8 mouse cellular contexts compared by ENCODE assay signal in the genomic region with DNA sequence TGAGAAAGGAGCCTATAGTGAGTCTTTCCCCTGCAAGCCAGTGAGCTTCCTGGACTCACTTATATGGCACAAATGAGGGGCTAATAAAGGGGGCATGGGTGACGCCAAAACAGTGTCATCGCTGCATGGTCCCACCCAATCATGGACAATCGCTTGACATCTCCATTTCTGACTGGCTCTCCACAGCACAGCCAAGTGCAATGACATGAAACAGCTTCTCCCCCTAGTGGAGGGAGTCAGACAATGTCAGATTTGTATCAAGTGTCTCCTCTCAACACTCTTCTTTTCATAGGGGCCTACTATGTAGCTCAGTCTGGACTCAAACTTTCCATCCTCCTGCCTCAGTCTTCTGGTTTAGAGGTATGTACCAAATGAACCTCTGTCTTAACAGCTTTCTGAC. TPM values are rescaled to one million over a fixed set of nuclear protein-coding genes. Genes with fewer than 3 reads are reported as not detected.
A peak's percentile ranks its signal among the peaks of the same experiment; 100 is the strongest.
DNase-seq lines count a peak whose midpoint lies in the region; ATAC-seq and TF ChIP-seq lines count a peak whose summit lies in the region.

No protein-coding gene starts in this region.

- peaks cover 52% of the 10 kb centered on the region for H3K36me3 ChIP-seq in kidney, embryonic 14.5 days (ENCODE audit: control insufficient read depth, insufficient read depth, low read length)
- no peaks in the 10 kb centered on the region; the same call in 1 of the 2 replicates for H3K36me3 ChIP-seq in lung, postnatal 0 days (ENCODE audit: insufficient read depth, low read length)

- no peaks in the 10 kb centered on the region for H3K9me3 ChIP-seq in kidney, embryonic 14.5 days (ENCODE audit: control insufficient read depth, low read length)
- no peaks in the 10 kb centered on the region for H3K9me3 ChIP-seq in lung, postnatal 0 days (ENCODE audit: low read length)

- TF ChIP-seq CTCF in cerebellum, adult 2 months (IDR thresholded peaks at IDR 0.05; ENCODE audit: borderline replicate concordance, insufficient read depth, low read depth, low read length): peak; percentile 47; the same call in 1 of the 2 replicates
- peak; percentile 94 for TF ChIP-seq CTCF in lung, postnatal 0 days (IDR thresholded peaks at IDR 0.05)

- no peak overlapping the region for H3K9ac ChIP-seq in kidney, embryonic 14.5 days (ENCODE audit: low read depth, low read length)
- no peak overlapping the region for H3K9ac ChIP-seq in lung, postnatal 0 days (replicated peaks; ENCODE audit: low read depth)

- peak; percentile 57; the same call in 1 of the 2 replicates for ATAC-seq in kidney, embryonic 14.5 days (ENCODE audit: low FRiP score, low TSS enrichment)
- peak; percentile 62 for ATAC-seq in lung, postnatal 0 days

- H3K4me2 ChIP-seq in kidney, embryonic 14.5 days (replicated peaks; ENCODE audit: low read depth, low read length): no peak overlapping the region
- H3K4me2 ChIP-seq in lung, postnatal 0 days (replicated peaks; ENCODE audit: low read depth, low read length): no peak overlapping the region

- H3K4me1 ChIP-seq in cerebellum, adult 2 months (ENCODE audit: control insufficient read depth, insufficient read depth, low read length): no peaks in the 10 kb centered on the region
- no peaks in the 10 kb centered on the region for H3K4me1 ChIP-seq in kidney, embryonic 14.5 days (ENCODE audit: control insufficient read depth, insufficient read depth, low read length)
- H3K4me1 ChIP-seq in lung, postnatal 0 days (ENCODE audit: insufficient read depth, low read depth, low read length): no peaks in the 10 kb centered on the region

- no peak overlapping the region for H3K4me3 ChIP-seq in cerebellum, adult 2 months (replicated peaks; ENCODE audit: insufficient read depth, low read depth, low read length)
- no peak overlapping the region for H3K4me3 ChIP-seq in kidney, embryonic 14.5 days (ENCODE audit: low read length)
- H3K4me3 ChIP-seq in lung, postnatal 0 days (ENCODE audit: low read depth, low read length): no peak overlapping the region

- no peak for TF ChIP-seq POLR2A in cerebellum, adult 2 months (IDR thresholded peaks at IDR 0.05; ENCODE audit: borderline replicate concordance, insufficient read depth, low read length)

- WGBS in cerebellum, adult 2 months: 12% methylated on average over 3 of the region's 3 CpGs
- 55% methylated on average over 3 of the region's 3 CpGs for WGBS in kidney, embryonic 14.5 days
- WGBS in lung, postnatal 0 days: 45% methylated on average over 3 of the region's 3 CpGs

- peak; percentile 17 to 31 for DNase-seq in cerebellum, adult 2 months
- no peak for DNase-seq in cerebellum, adult 8-10 months
- peak; percentile 81 for DNase-seq in 3T3-L1 (ENCODE audit: low read depth, low spot score)
- peak; percentile 87 for DNase-seq in adipocyte (ENCODE audit: low spot score)
- DNase-seq in heart, adult 9 months (ENCODE audit: low spot score in 2 of 2): peak; percentile 9 to 26
- peak; percentile 81 for DNase-seq in lung, postnatal 0 days (ENCODE audit: low spot score)
- peak; percentile 35 for DNase-seq in retina, postnatal 7 days (ENCODE audit: low read depth, low spot score)

- H3K27ac ChIP-seq in cerebellum, adult 2 months (ENCODE audit: insufficient read depth, low read length): no peak overlapping the region
- H3K27ac ChIP-seq in kidney, embryonic 14.5 days (ENCODE audit: low read depth, low read length): no peak overlapping the region
- H3K27ac ChIP-seq in lung, postnatal 0 days (ENCODE audit: low read length): no peak overlapping the region

- no peaks in the 10 kb centered on the region for H3K27me3 ChIP-seq in cerebellum, adult 2 months (ENCODE audit: control insufficient read depth, insufficient read depth, low read length)
- H3K27me3 ChIP-seq in kidney, embryonic 14.5 days (ENCODE audit: control insufficient read depth, insufficient read depth, low read length): no peaks in the 10 kb centered on the region
- no peaks in the 10 kb centered on the region for H3K27me3 ChIP-seq in lung, postnatal 0 days (replicated peaks; ENCODE audit: insufficient read depth, low read length)

- TF ChIP-seq EP300 in lung, postnatal 0 days (IDR thresholded peaks at IDR 0.05): no peak

RNA-seq across cellular contexts. Expression of a gene that starts 17.9 kb away (rescaled TPM):
- polyA plus RNA-seq in cerebellum, adult 2 months (2012; rRNA removed): 90.0 and 106 TPM in 2 replicates
- 88.6 and 116 TPM in 2 replicates for polyA plus RNA-seq in kidney, embryonic 14.5 days (2014; fragmentation: Nextera tagmentation; extraction: Ambion mirVana)
- 35.2 and 47.8 TPM in 2 replicates for polyA plus RNA-seq in lung, postnatal 0 days (2015; fragmentation: Nextera tagmentation; extraction: Ambion mirVana)

RNA-seq across cellular contexts. Expression of a gene that starts 19.7 kb away (rescaled TPM):
- 9.6 and 10.0 TPM in 2 replicates for polyA plus RNA-seq in cerebellum, adult 2 months (2012; rRNA removed)
- 20.2 and 36.0 TPM in 2 replicates for polyA plus RNA-seq in kidney, embryonic 14.5 days (2014; fragmentation: Nextera tagmentation; extraction: Ambion mirVana)
- 10.4 and 12.3 TPM in 2 replicates for polyA plus RNA-seq in lung, postnatal 0 days (2015; fragmentation: Nextera tagmentation; extraction: Ambion mirVana)
